Mouse (Mus musculus): ENCODE data around the gene Colec11. TPM values are rescaled to one million over a fixed set of nuclear protein-coding genes. Genes with fewer than 3 reads are reported as not detected.

Gene Colec11
- polyA plus RNA-seq, 1 experiment from 2014 or later: not detected

- Histone ChIP-seq H3K27ac (no peak overlapping the region), H3K36me3 (ENCODE audit: inconsistent target) (no peaks in the 10 kb centered on the region), H3K4me3 (ENCODE audit: inconsistent target) (no peak overlapping the region), H3K79me2 (ENCODE audit: inconsistent target) (no peaks in the 10 kb centered on the region)
- 78% methylated on average over 5 of the region's 5 CpGs for WGBS (ENCODE audit: missing documents)
These were observed 1.0 kb downstream of the Colec11 start for GRCm38 (mm10) chr12:28622167-28622532.

GRCm38 (mm10) chr12:28621451-28622166 is 1.6 kb downstream of the Colec11 start:
- no peaks in the 10 kb centered on the region for H3K79me2 ChIP-seq (ENCODE audit: inconsistent target)

GRCm38 (mm10) chr12:28617297-28617696 is 5.9 kb downstream of the Colec11 start:
- WGBS (ENCODE audit: missing documents): 46% methylated on average over 4 of the region's 4 CpGs
- no peak overlapping the region for H3K4me3 ChIP-seq (ENCODE audit: inconsistent target)
- no peak overlapping the region for H3K27ac ChIP-seq
- no peaks in the 10 kb centered on the region for H3K79me2 ChIP-seq (ENCODE audit: inconsistent target)
- no peaks in the 10 kb centered on the region for H3K36me3 ChIP-seq (ENCODE audit: inconsistent target)

More at GRCm38 (mm10) chr12:28621451-28622166, 1.6 kb downstream of the Colec11 start:
- H3K27ac ChIP-seq: no peak overlapping the region
- 44% methylated on average over 7 of the region's 7 CpGs for WGBS (ENCODE audit: missing documents)
- no peaks in the 10 kb centered on the region for H3K36me3 ChIP-seq (ENCODE audit: inconsistent target)
- H3K4me3 ChIP-seq (ENCODE audit: inconsistent target): no peak overlapping the region

- H3K4me3 ChIP-seq (ENCODE audit: inconsistent target): no peak overlapping the region
- H3K36me3 ChIP-seq (ENCODE audit: inconsistent target): no peaks in the 10 kb centered on the region
- H3K27ac ChIP-seq: no peak overlapping the region
- 76% methylated on average over 7 of the region's 7 CpGs for WGBS (ENCODE audit: missing documents)
- no peaks in the 10 kb centered on the region for H3K79me2 ChIP-seq (ENCODE audit: inconsistent target)
These were observed 8.8 kb downstream of the Colec11 start for GRCm38 (mm10) chr12:28614401-28614800.

- Histone ChIP-seq H3K27ac (no peak overlapping the region), H3K36me3 (ENCODE audit: inconsistent target) (no peaks in the 10 kb centered on the region), H3K79me2 (ENCODE audit: inconsistent target) (no peaks in the 10 kb centered on the region), H3K4me3 (ENCODE audit: inconsistent target) (no peak overlapping the region)
- 84% methylated on average over 6 of the region's 6 CpGs for WGBS (ENCODE audit: missing documents)
These were observed 10.8 kb downstream of the Colec11 start for GRCm38 (mm10) chr12:28612391-28612790.

GRCm38 (mm10) chr12:28607546-28608305 is 15.5 kb downstream of the Colec11 start:
- no peak overlapping the region for H3K4me3 ChIP-seq (ENCODE audit: inconsistent target)
- H3K79me2 ChIP-seq (ENCODE audit: inconsistent target): no peaks in the 10 kb centered on the region
- no peaks in the 10 kb centered on the region for H3K36me3 ChIP-seq (ENCODE audit: inconsistent target)
- H3K27ac ChIP-seq: no peak overlapping the region
- WGBS (ENCODE audit: missing documents): 77% methylated on average over 17 of the region's 17 CpGs

- Histone ChIP-seq H3K4me3 (ENCODE audit: inconsistent target) (no peak overlapping the region), H3K27ac (no peak overlapping the region)
- 63% methylated on average over 1 of the region's 1 CpGs for WGBS (ENCODE audit: missing documents)
These were observed 19.7 kb downstream of the Colec11 start for GRCm38 (mm10) chr12:28603494-28603893.

GRCm38 (mm10) chr12:28602259-28602658 is 20.9 kb downstream of the Colec11 start:
- Histone ChIP-seq H3K36me3 (ENCODE audit: inconsistent target) (no peaks in the 10 kb centered on the region), H3K4me3 (ENCODE audit: inconsistent target) (no peak overlapping the region), H3K27ac (no peak overlapping the region), H3K79me2 (ENCODE audit: inconsistent target) (no peaks in the 10 kb centered on the region)
- WGBS (ENCODE audit: missing documents): 54% methylated on average over 4 of the region's 4 CpGs

More at GRCm38 (mm10) chr12:28603494-28603893, 19.7 kb downstream of the Colec11 start:
- no peaks in the 10 kb centered on the region for H3K79me2 ChIP-seq (ENCODE audit: inconsistent target)
- no peaks in the 10 kb centered on the region for H3K36me3 ChIP-seq (ENCODE audit: inconsistent target)

- H3K36me3 ChIP-seq (ENCODE audit: inconsistent target): no peaks in the 10 kb centered on the region
- no peaks in the 10 kb centered on the region for H3K79me2 ChIP-seq (ENCODE audit: inconsistent target)
- WGBS (ENCODE audit: missing documents): 61% methylated on average over 2 of the region's 2 CpGs
- H3K27ac ChIP-seq: no peak overlapping the region
- H3K4me3 ChIP-seq (ENCODE audit: inconsistent target): no peak overlapping the region
These were observed 24.6 kb downstream of the Colec11 start for GRCm38 (mm10) chr12:28598526-28598991.

- no peak overlapping the region for H3K27ac ChIP-seq
- H3K79me2 ChIP-seq (ENCODE audit: inconsistent target): no peaks in the 10 kb centered on the region
- H3K4me3 ChIP-seq (ENCODE audit: inconsistent target): no peak overlapping the region
- WGBS (ENCODE audit: missing documents): 35% methylated on average over 3 of the region's 3 CpGs
- no peaks in the 10 kb centered on the region for H3K36me3 ChIP-seq (ENCODE audit: inconsistent target)
These were observed 25.1 kb downstream of the Colec11 start for GRCm38 (mm10) chr12:28598110-28598509.

- H3K4me3 ChIP-seq (ENCODE audit: inconsistent target): no peak overlapping the region
- H3K36me3 ChIP-seq (ENCODE audit: inconsistent target): no peaks in the 10 kb centered on the region
- H3K27ac ChIP-seq: no peak overlapping the region
- 83% methylated on average over 9 of the region's 9 CpGs for WGBS (ENCODE audit: missing documents)
- H3K79me2 ChIP-seq (ENCODE audit: inconsistent target): no peaks in the 10 kb centered on the region
These were observed 25.5 kb downstream of the Colec11 start for GRCm38 (mm10) chr12:28597699-28598098.

- Histone ChIP-seq H3K36me3 (ENCODE audit: inconsistent target) (no peaks in the 10 kb centered on the region), H3K4me3 (ENCODE audit: inconsistent target) (no peak overlapping the region), H3K79me2 (ENCODE audit: inconsistent target) (no peaks in the 10 kb centered on the region), H3K27ac (no peak overlapping the region)
These were observed 26.3 kb downstream of the Colec11 start for GRCm38 (mm10) chr12:28596851-28597250.

- 62% methylated on average over 11 of the region's 13 CpGs for WGBS (ENCODE audit: missing documents)
- Histone ChIP-seq H3K36me3 (ENCODE audit: inconsistent target) (no peaks in the 10 kb centered on the region), H3K4me3 (ENCODE audit: inconsistent target) (no peak overlapping the region), H3K79me2 (ENCODE audit: inconsistent target) (no peaks in the 10 kb centered on the region), H3K27ac (no peak overlapping the region)
These were observed 32.7 kb downstream of the Colec11 start for GRCm38 (mm10) chr12:28590428-28590827.

- 13% methylated on average over 24 of the region's 24 CpGs for WGBS (ENCODE audit: missing documents)
- no peak overlapping the region for H3K4me3 ChIP-seq (ENCODE audit: inconsistent target)
These were observed 33.9 kb downstream of the Colec11 start for GRCm38 (mm10) chr12:28589090-28589868.

More at GRCm38 (mm10) chr12:28589090-28589868, 33.9 kb downstream of the Colec11 start:
- Histone ChIP-seq H3K36me3 (ENCODE audit: inconsistent target) (no peaks in the 10 kb centered on the region), H3K79me2 (ENCODE audit: inconsistent target) (no peaks in the 10 kb centered on the region), H3K27ac (no peak overlapping the region)

Measured in macrophage (primary cell).